Mouse (Mus musculus) brain, adult 2 months (tissue): ENCODE results near the gene Prkar1b.

Experiments
- DNase-seq: peaks from one replicate; pipeline ENCODE4 v3.0.0; 2011; ENCODE audit warnings: low read depth, low spot score

Gene Prkar1b

DNA sequence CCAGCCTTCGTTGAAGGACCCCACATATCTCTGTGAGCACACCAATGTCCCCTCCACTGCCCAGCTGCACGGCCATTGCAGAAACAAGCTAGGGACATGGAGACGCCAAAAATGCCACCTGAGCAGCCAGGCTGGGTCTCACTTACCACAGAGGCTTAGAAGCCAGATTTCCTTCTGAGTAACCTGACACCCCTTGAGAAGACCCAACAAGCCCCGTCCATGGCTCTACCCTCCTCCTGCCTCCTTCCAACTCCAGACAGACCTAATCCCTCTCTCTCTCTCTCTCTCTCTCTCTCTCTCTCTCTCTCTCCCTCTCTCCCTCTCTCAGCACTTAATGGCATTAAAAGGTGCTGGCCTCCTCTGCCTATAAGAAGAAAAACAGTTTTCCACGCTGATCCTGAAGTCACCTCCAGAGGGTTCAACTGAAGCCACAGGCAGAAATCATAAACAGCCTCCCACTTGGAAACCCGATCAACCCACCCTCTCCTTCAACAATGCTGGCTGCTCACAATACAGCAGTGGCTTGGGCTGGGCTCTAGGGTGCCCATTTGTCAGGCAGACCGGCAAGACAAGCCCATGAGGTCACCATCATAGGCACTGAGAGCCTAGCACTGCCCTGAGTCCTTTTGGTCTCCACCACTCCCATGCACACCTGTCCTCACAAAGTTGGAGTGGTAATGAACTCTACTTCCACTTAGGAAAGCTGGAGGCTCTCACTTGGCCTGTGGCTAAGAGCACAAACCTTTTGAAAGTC is 82.8 kb downstream of the Prkar1b start:
- DNase-seq, result no peak

DNA sequence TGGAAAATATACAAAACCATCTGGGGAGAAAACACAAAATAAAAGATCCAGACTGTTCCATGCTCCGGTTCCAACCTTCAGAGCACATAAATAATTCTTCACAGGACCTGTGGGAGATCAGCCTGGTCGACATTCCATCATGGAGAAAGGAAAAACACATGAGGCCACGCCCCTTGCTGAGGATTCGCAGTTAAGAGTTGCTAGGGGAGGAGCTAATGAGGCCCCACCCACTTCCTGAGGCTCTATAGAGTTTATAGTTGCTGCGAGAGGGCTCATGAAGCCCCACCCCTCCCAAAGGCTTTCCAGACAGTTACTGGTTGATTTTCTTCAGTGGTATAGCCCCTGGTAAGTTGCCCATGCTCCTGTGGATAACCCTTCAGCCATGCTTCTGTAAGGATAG is 85.2 kb downstream of the Prkar1b start:
- DNase-seq, result no peak

- peak; percentile 71 for DNase-seq
Measured at GRCm38 (mm10) chr5:139061680-139062079, 88.1 kb downstream of the Prkar1b start.

GRCm38 (mm10) chr5:139060460-139061051 is 89.2 kb downstream of the Prkar1b start:
- DNase-seq, result no peak

DNA sequence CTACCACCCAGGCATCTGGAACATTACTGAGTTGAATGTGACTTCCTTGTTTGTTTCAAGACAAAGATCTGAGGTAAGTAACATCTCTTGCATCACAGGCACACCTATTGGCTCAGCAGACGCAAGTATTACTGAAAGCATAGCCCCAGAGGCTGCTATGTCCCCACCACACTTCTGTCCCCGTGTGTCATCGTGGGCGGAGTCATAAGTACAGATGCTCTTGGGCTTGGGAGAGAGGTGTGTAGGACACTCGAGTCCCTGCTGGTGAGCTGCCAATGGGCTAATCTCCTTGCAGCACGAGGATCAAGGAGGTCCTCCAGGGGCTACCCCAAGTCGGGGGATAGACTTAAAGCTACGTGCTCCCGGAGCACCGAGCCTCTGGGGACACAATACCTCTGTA is 96.6 kb downstream of the Prkar1b start:
- no peak for DNase-seq

DNA sequence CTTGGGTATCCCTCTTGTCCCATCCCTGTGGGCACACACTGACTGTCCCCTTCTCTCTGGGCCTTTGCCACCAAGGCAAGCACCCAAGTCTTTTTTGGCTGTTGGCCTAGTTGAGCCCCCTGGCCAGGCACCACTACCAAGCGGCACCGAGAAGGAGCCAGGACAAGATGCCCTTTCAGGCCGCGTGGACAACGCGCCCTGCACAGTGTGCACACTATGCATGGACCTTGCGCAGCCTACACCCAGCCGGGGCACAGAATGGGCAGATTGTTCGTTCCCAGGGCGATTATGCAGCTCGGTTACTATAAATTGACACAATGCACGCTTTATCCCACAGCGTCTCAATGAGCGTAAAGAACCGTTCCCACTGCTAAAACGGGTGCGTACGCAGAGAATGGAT is 98.5 kb downstream of the Prkar1b start:
- DNase-seq, result peak; percentile 92

GRCm38 (mm10) chr5:139049367-139049766 is 100.4 kb downstream of the Prkar1b start:
- peak; percentile 72 for DNase-seq

DNA sequence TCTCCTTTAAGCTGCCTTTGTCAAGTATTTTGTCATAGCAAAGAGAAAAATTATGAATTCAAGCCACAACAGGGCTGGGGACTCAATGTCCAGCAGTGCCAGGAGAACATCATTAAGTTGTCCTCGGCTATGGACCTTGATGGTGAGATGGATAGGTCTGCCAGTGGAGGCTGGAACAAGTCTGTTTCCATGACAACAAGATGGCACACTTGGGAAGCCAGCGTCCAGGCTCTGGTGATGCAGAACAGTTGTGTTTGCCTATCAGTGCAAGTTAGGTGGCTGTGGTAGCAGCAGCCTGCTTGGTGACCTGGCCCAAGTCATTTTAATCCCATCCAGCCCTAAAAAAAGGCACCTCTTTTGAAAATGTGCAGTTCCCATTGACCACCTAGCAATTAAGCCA is 102.6 kb downstream of the Prkar1b start:
- DNase-seq, result peak; percentile 72

DNA sequence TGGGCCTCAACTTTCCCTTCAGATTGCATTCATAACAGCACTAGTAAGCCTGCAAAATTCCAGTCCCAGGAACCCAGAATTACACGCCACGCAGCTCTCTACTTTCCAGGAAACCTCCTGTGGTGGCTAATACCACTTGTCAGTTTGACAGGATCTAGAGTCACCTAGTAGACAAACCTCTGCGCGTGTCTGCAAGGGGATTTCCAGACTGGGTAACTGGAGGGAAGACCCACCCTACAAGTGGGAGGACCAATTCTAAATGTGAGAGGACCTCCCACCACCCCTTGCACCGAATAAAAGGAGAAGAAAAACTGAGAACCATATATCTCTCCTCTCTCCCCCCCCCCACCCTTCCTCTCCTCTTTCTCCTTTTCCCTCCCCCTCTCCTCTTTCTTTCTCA is 103.2 kb downstream of the Prkar1b start:
- no peak for DNase-seq

GRCm38 (mm10) chr5:139043546-139043945 is 106.3 kb downstream of the Prkar1b start:
- no peak for DNase-seq

- DNase-seq, result no peak
Measured at GRCm38 (mm10) chr5:139042299-139042698, 107.5 kb downstream of the Prkar1b start.

GRCm38 (mm10) chr5:139035171-139035570 is 114.6 kb downstream of the Prkar1b start:
- no peak for DNase-seq

DNA sequence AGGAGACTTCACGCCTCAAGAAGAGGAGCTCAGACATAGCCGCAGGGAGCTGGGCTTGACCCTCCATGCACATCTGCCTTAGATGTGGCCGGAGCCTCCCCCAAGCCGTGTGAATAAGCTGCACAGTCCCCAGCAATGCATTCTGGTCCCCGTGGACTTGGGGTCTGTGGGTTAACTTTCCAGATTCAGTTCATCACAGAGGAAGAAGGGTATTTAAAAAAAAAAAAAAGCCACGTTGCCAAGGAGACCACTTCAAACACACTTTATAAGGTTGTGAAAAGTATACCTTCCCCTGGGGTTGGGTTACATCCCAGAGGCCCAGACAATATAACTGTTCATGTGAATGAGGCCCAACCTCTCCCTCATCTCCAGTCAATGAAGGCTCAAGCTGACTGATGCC is 115.1 kb downstream of the Prkar1b start:
- DNase-seq, result no peak

- DNase-seq, result peak; percentile 61
Measured at GRCm38 (mm10) chr5:139033406-139034317, 116.1 kb downstream of the Prkar1b start.

GRCm38 (mm10) chr5:139027603-139028002 is 122.2 kb downstream of the Prkar1b start:
- no peak for DNase-seq

DNA sequence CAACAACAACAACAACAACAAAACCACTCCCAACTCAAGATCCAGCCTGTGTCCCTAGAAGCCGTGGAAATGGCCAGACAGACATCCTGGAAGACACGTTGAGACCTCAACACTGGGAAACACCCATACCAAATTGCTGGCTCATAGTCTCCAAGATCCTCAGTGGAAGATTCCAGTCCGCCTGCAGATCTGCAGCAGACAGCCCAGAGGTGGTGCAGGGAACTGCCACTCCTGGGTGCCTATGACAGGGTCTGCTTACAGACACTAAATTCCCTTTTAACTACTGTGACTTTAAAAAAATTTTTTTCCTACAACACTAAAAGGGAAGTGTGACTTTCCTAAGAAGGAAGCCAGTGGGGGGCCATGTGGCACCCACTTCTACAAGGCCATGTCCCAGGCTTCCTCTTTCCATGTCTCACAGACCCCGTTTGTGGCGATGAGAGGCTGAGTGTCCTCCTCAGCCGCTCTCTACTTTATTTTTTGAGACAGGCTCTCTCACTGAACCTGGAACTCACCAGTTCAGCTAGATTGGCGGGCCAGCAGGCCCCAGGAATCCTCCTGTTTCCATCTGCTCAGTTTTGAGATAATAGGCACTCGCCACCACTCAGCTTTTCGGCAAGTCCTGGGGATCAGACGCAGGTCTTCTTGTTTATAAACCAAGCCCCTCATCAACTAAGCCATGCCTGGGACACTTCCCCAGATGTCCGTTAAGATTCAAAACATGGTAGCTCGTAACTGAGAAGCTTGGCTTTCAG is 125.3 kb downstream of the Prkar1b start:
- DNase-seq, result peak; percentile 75

GRCm38 (mm10) chr5:139020595-139020994 is 129.2 kb downstream of the Prkar1b start:
- no peak for DNase-seq

DNA sequence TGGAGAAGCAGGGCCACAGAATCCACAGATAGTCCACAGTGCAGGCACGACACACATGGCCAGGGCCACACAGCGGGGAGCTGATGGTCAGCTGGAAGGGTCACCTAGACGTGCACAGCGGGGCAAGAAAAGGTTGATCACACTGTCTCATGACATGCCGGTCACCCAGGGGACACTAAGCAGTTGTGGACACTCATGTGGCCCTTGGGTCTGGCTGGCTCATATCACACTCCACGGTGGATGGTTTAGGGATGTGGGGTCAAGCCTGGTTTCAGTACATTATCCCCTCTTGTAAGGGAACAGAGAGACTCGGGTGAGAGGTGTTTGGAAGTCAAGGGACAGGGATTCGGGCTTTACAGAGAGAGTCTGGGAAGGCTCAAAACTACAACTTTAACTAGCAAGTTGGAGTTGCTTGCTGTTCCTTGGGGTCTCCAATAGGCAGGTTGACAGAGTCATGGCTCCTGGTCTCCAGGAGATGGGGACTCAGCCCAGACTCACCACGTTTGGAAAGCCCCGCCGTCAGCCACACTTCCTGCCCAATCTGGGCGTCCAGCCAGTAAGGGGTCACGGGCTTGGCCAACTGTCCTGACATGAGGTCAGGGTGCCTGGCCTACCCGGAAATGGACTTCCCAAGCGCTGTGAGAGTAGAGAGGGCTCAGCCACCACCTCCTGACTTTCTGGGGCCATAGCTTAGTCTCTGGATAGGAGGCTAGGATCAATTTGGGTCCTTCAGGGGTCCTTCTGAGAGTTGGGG is 132.3 kb downstream of the Prkar1b start:
- peak; percentile 45 for DNase-seq

DNA sequence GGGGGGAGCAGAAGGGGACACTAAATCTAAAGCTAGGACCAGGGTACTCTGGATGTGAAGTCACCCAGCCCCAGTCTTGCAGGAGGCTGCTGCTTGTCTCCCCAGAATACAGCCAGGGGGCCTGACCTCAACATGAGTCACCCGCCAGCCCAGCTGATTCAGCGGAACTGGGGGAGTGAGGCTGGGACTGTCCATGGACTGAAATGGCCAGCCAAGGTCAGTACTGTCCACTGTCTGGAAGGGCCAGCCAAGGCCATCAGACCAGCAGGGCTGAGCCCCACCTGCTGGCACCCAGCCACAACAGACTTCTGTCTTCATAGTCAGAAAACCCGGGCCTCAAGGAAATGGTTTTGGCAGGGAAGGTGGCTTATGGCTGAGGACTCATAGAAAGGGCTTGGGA is 134.7 kb downstream of the Prkar1b start:
- DNase-seq, result peak; percentile 51

- no peak for DNase-seq
Measured at GRCm38 (mm10) chr5:139010649-139011048, 139.2 kb downstream of the Prkar1b start.
